Mouse (Mus musculus) MEL (cell line): ENCODE measurements around the gene Mettl23.

ENCODE experiments used
- CHD2 ChIP-seq: IDR thresholded peaks from 2 replicates; pipeline ENCODE4 v1.6.1; 2011; ENCODE audit warnings: low read length, improper control_type of control experiment
- CTCF ChIP-seq, 3 experiments: IDR thresholded peaks in 2 of 3; conservative IDR thresholded peaks in 1 of 3; 2 replicates each; pipeline ENCODE4 v1.5.1; 2011 to 2012; ENCODE audit warnings: low read length in 3 of 3, low read depth in 2 of 3, mild to moderate bottlenecking in 2 of 3, improper control_type of control experiment in 1 of 3, inconsistent platforms in 1 of 3, mixed read lengths in 1 of 3, moderate library complexity in 1 of 3; ENCODE audit not compliant: control insufficient read depth in 1 of 3, insufficient read depth in 1 of 3, poor library complexity in 1 of 3, severe bottlenecking in 1 of 3
- E2F4 ChIP-seq: IDR thresholded peaks from 2 replicates; pipeline ENCODE4 v1.6.1; 2011; ENCODE audit warnings: low read depth, low read length, improper control_type of control experiment, borderline replicate concordance
- EP300 ChIP-seq, 2 experiments: IDR thresholded peaks; 2 replicates each; pipeline ENCODE4 v1.6.1; 2011; ENCODE audit warnings: improper control_type of control experiment in 2 of 2, low read length in 2 of 2, low read depth in 1 of 2, mild to moderate bottlenecking in 1 of 2
- GATA1 ChIP-seq: IDR thresholded peaks from 2 replicates; pipeline ENCODE4 v1.6.1; 2011; ENCODE audit warnings: low read depth, low read length, improper control_type of control experiment
- JUND ChIP-seq: IDR thresholded peaks from 2 replicates; pipeline ENCODE4 v1.6.1; 2011; ENCODE audit warnings: low read depth, mild to moderate bottlenecking, improper control_type of control experiment, low read length
- MEF2A ChIP-seq: IDR thresholded peaks from 2 replicates; pipeline ENCODE4 v1.6.1; 2014; ENCODE audit warnings: low read depth, mild to moderate bottlenecking, inconsistent platforms, low read length, improper control_type of control experiment; ENCODE audit not compliant: poor library complexity, insufficient replicate concordance, severe bottlenecking; ENCODE audit errors: extremely low read depth
- POLR2A ChIP-seq, 2 experiments: IDR thresholded peaks; 2 replicates each; pipeline ENCODE4 v1.6.1; 2011 to 2012; ENCODE audit warnings: low read length in 2 of 2, mild to moderate bottlenecking in 2 of 2, control low read depth in 1 of 2, improper control_type of control experiment in 1 of 2, low read depth in 1 of 2, moderate library complexity in 1 of 2; ENCODE audit not compliant: control insufficient read depth in 1 of 2, insufficient read depth in 1 of 2, poor library complexity in 1 of 2
- RAD21 ChIP-seq: IDR thresholded peaks from 2 replicates; pipeline ENCODE4 v1.6.1; 2011; ENCODE audit warnings: mild to moderate bottlenecking, low read depth, low read length, improper control_type of control experiment

GRCm38 (mm10) chr11:116812793-116813529 lies 30.1 kb upstream of the Mettl23 start:
- TF ChIP-seq MEF2A (no peak), GATA1 (no peak), JUND (no peak), CTCF (IDR thresholded peaks at IDR 0.05 in 2 of 3, conservative IDR thresholded peaks at IDR 0.05 in 1 of 3; ENCODE audit: control insufficient read depth in 1 of 3, insufficient read depth in 1 of 3, low read depth in 2 of 3, low read length in 3 of 3, poor library complexity in 1 of 3, severe bottlenecking in 1 of 3) (no peak), EP300 (IDR thresholded peaks at IDR 0.05; ENCODE audit: low read depth in 1 of 2, low read length in 2 of 2) (no peak), POLR2A (IDR thresholded peaks at IDR 0.05; ENCODE audit: control insufficient read depth in 1 of 2, insufficient read depth in 1 of 2, low read depth in 1 of 2, low read length in 2 of 2, poor library complexity in 1 of 2) (no peak), RAD21 (no peak), E2F4 (no peak), CHD2 (no peak)
